Mouse (Mus musculus) small intestine, adult 2 months (tissue): ENCODE data around the gene Alox12.

Experiments
- CTCF ChIP-seq: fragments of 200-500 bp; IDR thresholded peaks from 2 replicates; pipeline ENCODE4 v1.5.1; 2012; ENCODE audit warnings: low read depth, mild to moderate bottlenecking, control low read depth, inconsistent platforms, low read length, moderate library complexity, mixed read lengths; ENCODE audit not compliant: insufficient replicate concordance, insufficient read length; ENCODE audit errors: extremely low read depth
- POLR2A ChIP-seq: fragments of 200-500 bp; IDR thresholded peaks from 2 replicates; pipeline ENCODE4 v1.6.1; 2012; ENCODE audit warnings: low read depth, mild to moderate bottlenecking, control low read depth, inconsistent platforms, low read length, moderate library complexity

DNA sequence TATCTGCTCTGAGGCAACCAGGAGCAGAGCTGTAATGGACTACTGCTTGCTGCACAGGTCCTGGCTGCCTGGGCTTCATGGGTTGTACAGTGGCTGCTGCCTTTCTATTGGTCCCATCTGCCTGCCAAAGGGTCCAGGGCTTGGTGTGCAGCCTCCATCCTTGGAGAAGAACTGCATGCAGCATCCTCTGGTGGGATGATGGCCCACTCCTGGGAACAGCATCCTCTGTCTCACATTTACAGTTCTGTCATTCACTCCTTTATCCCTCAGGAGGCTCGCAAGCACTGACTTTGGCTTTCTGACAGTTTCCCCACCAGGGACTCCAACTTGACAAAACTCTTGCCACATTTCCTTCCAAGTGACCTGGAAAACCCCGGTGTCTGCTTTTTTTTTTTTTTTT is 48.4 kb downstream of the Alox12 start:
- TF ChIP-seq CTCF: no peak
- TF ChIP-seq POLR2A: no peak
